Mouse (Mus musculus): ENCODE results near the gene Itga3. TPM values are rescaled to one million over a fixed set of nuclear protein-coding genes. Genes with fewer than 3 reads are reported as not detected.
A peak's percentile ranks its signal among the peaks of the same experiment; 100 is the strongest.
"Not testable (repeated sequence)": the region's sequence is repeated elsewhere in the genome, so short reads cannot be mapped to it uniquely, and the experiment has no call there.

Gene Itga3
- polyA plus RNA-seq, 1 experiment, result 2.5 TPM

GRCm38 (mm10) chr11:95011416-95011815 lies 65.2 kb downstream of the Itga3 start:
- Histone ChIP-seq H3K4me1 (ENCODE audit: control insufficient read depth, insufficient read depth, insufficient read length, low read length) (peaks cover 10% of the 10 kb centered on the region; the same call in 1 of the 2 replicates), H3K27ac (replicated peaks; ENCODE audit: low read depth, low read length) (no peak overlapping the region), H3K4me3 (ENCODE audit: insufficient read depth, low read depth, low read length) (no peak overlapping the region)

- H3K4me3 ChIP-seq (ENCODE audit: insufficient read depth, low read depth, low read length); H3K27ac ChIP-seq (replicated peaks; ENCODE audit: low read depth, low read length): not testable (repeated sequence)
- H3K4me1 ChIP-seq (ENCODE audit: control insufficient read depth, insufficient read depth, insufficient read length, low read length), result peaks cover 13% of the 10 kb centered on the region; the same call in 1 of the 2 replicates
Observed at GRCm38 (mm10) chr11:95010841-95011403, 65.7 kb downstream of the Itga3 start.

GRCm38 (mm10) chr11:95010141-95010739 lies 66.4 kb downstream of the Itga3 start:
- no peak overlapping the region for H3K27ac ChIP-seq (replicated peaks; ENCODE audit: low read depth, low read length)
- peaks cover 13% of the 10 kb centered on the region; the same call in 1 of the 2 replicates for H3K4me1 ChIP-seq (ENCODE audit: control insufficient read depth, insufficient read depth, insufficient read length, low read length)
- H3K4me3 ChIP-seq (ENCODE audit: insufficient read depth, low read depth, low read length), result peak overlapping the region; percentile 48

- Histone ChIP-seq H3K27ac (replicated peaks; ENCODE audit: low read depth, low read length) (no peak within 1 kb of the TSS), H3K4me1 (ENCODE audit: control insufficient read depth, insufficient read depth, insufficient read length, low read length) (peaks cover 13% of the 10 kb centered on the region; the same call in 1 of the 2 replicates), H3K4me3 (ENCODE audit: insufficient read depth, low read depth, low read length) (peak within 1 kb of the TSS; percentile 67)
Observed at GRCm38 (mm10) chr11:95009629-95010014, 67.0 kb downstream of the Itga3 start, which contains the start of gene Samd14. Gene Samd14, plus strand, starts transcription at chr11:95009879.

GRCm38 (mm10) chr11:95008661-95009628 lies 67.7 kb downstream of the Itga3 start:
- Histone ChIP-seq H3K27ac (replicated peaks; ENCODE audit: low read depth, low read length) (no peak overlapping the region), H3K4me1 (ENCODE audit: control insufficient read depth, insufficient read depth, insufficient read length, low read length) (peaks cover 13% of the 10 kb centered on the region; the same call in 1 of the 2 replicates), H3K4me3 (ENCODE audit: insufficient read depth, low read depth, low read length) (peak overlapping the region; percentile 67)

GRCm38 (mm10) chr11:95007418-95007817 lies 69.2 kb downstream of the Itga3 start:
- no peak overlapping the region for H3K4me3 ChIP-seq (ENCODE audit: insufficient read depth, low read depth, low read length)
- H3K27ac ChIP-seq (replicated peaks; ENCODE audit: low read depth, low read length), result no peak overlapping the region
- H3K4me1 ChIP-seq (ENCODE audit: control insufficient read depth, insufficient read depth, insufficient read length, low read length), result peaks cover 13% of the 10 kb centered on the region; the same call in 1 of the 2 replicates

GRCm38 (mm10) chr11:95006525-95007219 lies 69.9 kb downstream of the Itga3 start:
- peak overlapping the region; percentile 49 for H3K4me3 ChIP-seq (ENCODE audit: insufficient read depth, low read depth, low read length)
- H3K27ac ChIP-seq (replicated peaks; ENCODE audit: low read depth, low read length), result no peak overlapping the region
- peaks cover 13% of the 10 kb centered on the region; the same call in 1 of the 2 replicates for H3K4me1 ChIP-seq (ENCODE audit: control insufficient read depth, insufficient read depth, insufficient read length, low read length)

- Histone ChIP-seq H3K4me3 (ENCODE audit: insufficient read depth, low read depth, low read length) (peak overlapping the region; percentile 17; the same call in 1 of the 2 replicates), H3K4me1 (ENCODE audit: control insufficient read depth, insufficient read depth, insufficient read length, low read length) (peaks cover 13% of the 10 kb centered on the region; the same call in 1 of the 2 replicates), H3K27ac (replicated peaks; ENCODE audit: low read depth, low read length) (no peak overlapping the region)
Observed at GRCm38 (mm10) chr11:95006038-95006437, 70.6 kb downstream of the Itga3 start.

- peaks cover 24% of the 10 kb centered on the region for H3K4me1 ChIP-seq (ENCODE audit: control insufficient read depth, insufficient read depth, insufficient read length, low read length)
- H3K27ac ChIP-seq (replicated peaks; ENCODE audit: low read depth, low read length), result no peak overlapping the region
- no peak overlapping the region for H3K4me3 ChIP-seq (ENCODE audit: insufficient read depth, low read depth, low read length)
Observed at GRCm38 (mm10) chr11:95004937-95005198, 71.7 kb downstream of the Itga3 start.

DNA sequence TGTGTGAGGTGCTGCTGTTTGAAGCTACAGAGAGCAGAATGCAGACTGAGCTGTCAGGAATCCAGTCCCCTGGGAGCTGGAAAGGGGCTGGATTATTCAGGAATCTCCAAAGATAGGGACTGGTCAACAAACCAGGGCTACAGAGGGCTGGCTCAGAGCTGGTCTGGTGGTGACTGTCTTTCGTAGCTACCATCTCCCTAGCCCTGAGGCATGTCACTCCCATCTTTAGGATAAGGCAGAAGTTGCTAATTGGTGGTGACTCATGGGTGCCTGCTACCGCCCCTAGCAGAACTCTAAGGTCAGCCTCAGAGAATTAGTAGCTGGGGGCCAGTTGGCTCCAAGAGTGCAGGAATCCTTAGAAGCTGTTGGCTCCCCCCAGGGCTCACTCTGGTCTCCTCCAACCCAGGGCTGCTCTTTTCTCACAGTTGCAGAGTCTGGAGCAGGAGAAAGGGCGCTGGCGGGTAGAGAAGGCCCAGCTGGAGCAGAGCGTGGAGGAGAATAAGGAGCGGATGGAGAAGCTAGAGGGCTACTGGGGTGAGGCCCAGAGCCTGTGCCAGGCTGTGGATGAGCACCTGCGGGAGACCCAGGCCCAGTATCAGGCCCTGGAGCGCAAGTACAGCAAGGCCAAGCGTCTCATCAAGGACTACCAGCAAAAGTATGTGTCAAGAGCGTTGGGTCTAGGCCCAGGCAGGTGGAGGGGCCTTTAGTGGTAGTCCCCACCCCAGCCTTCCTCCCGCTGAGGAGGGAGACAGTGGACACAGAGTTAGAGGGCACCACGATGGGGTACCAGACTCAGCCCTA lies 72.3 kb downstream of the Itga3 start:
- peaks cover 24% of the 10 kb centered on the region for H3K4me1 ChIP-seq (ENCODE audit: control insufficient read depth, insufficient read depth, insufficient read length, low read length)
- no peak overlapping the region for H3K27ac ChIP-seq (replicated peaks; ENCODE audit: low read depth, low read length)
- H3K4me3 ChIP-seq (ENCODE audit: insufficient read depth, low read depth, low read length), result no peak overlapping the region

- peaks cover 23% of the 10 kb centered on the region for H3K4me1 ChIP-seq (ENCODE audit: control insufficient read depth, insufficient read depth, insufficient read length, low read length)
Observed at GRCm38 (mm10) chr11:95002705-95003104, 73.9 kb downstream of the Itga3 start.

GRCm38 (mm10) chr11:95001584-95002347 lies 74.8 kb downstream of the Itga3 start:
- H3K4me3 ChIP-seq (ENCODE audit: insufficient read depth, low read depth, low read length), result no peak overlapping the region
- peaks cover 28% of the 10 kb centered on the region for H3K4me1 ChIP-seq (ENCODE audit: control insufficient read depth, insufficient read depth, insufficient read length, low read length)
- no peak overlapping the region for H3K27ac ChIP-seq (replicated peaks; ENCODE audit: low read depth, low read length)

More at GRCm38 (mm10) chr11:95002705-95003104, 73.9 kb downstream of the Itga3 start:
- no peak overlapping the region for H3K27ac ChIP-seq (replicated peaks; ENCODE audit: low read depth, low read length)
- no peak overlapping the region for H3K4me3 ChIP-seq (ENCODE audit: insufficient read depth, low read depth, low read length)

DNA sequence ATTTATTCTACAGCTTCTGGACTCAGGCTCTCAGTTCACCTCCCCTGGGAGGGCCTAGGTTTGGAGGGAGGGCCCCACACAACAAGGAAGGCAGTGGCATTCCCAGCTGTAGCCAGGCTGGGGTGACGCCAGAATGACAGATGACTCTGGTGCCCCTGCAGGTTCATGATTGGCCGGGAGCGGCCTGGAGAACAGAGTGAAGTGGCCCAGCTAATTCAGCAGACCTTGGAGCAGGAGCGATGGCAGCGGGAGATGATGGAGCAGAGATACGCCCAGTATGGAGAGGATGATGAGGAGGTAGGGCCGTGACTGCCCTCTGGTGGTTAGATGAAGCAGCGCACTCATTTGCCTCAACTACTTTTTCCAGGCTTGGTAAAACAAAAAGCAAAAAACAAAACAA lies 75.5 kb downstream of the Itga3 start:
- Histone ChIP-seq H3K4me1 (ENCODE audit: control insufficient read depth, insufficient read depth, insufficient read length, low read length) (peaks cover 32% of the 10 kb centered on the region), H3K4me3 (ENCODE audit: insufficient read depth, low read depth, low read length) (no peak overlapping the region), H3K27ac (replicated peaks; ENCODE audit: low read depth, low read length) (peak overlapping the region; percentile 73)

Measured in brown adipose tissue, adult 24 weeks (tissue).